Mouse (Mus musculus) hindbrain, embryonic 10.5 days (tissue): ENCODE data around the gene Utp6. TPM values are rescaled to one million over a fixed set of nuclear protein-coding genes. Genes with fewer than 3 reads are reported as not detected.

ENCODE experiments used
- DNase-seq: peaks from one replicate; pipeline ENCODE4 v3.0.0-alpha.2; 2017; ENCODE audit warnings: low spot score
- H3K27ac ChIP-seq: fragments of 300-500 bp; sonication (generic); 2 replicates; pipeline ENCODE4 v1.5.1; 2016; ENCODE audit warnings: mild to moderate bottlenecking, moderate library complexity
- H3K27me3 ChIP-seq: fragments of 300-500 bp; sonication (generic); 2 replicates; pipeline ENCODE4 v1.6.1; 2016; ENCODE audit warnings: mild to moderate bottlenecking; ENCODE audit not compliant: poor library complexity, insufficient read depth, severe bottlenecking
- H3K36me3 ChIP-seq: fragments of 300-500 bp; sonication (generic); 2 replicates; pipeline ENCODE4 v1.6.1; 2016; ENCODE audit warnings: mild to moderate bottlenecking, moderate library complexity
- H3K4me1 ChIP-seq: fragments of 300-500 bp; sonication (generic); replicated peaks from 2 replicates; pipeline ENCODE4 v1.6.1; 2016; ENCODE audit warnings: mild to moderate bottlenecking
- H3K4me3 ChIP-seq: fragments of 300-500 bp; sonication (generic); 2 replicates; pipeline ENCODE4 v1.5.1; 2016; ENCODE audit warnings: mild to moderate bottlenecking, moderate library complexity
- H3K9me3 ChIP-seq: fragments of 300-500 bp; sonication (generic); 2 replicates; pipeline ENCODE4 v1.6.1; 2016; ENCODE audit warnings: mild to moderate bottlenecking, moderate library complexity
- WGBS: fragments of 180-500 bp; shearing (Covaris S2); methylation state at CpG from one replicate; pipeline ENCODE4 v1.1.7; 2016; 5-methylcytosine and 5-hydroxymethylcytosine counted together
- polyA plus RNA-seq: library from polyadenylated mRNA; unstranded; fragments of >200 nt; fragmentation: Nextera tagmentation; extraction: Ambion mirVana; gene quantifications from 2 replicates; pipeline ENCODE4 v1.2.1, GENCODE M21; 2016

Utp6 gene
- polyA plus RNA-seq, 1 experiment from 2014 or later = 44.9 TPM

- Histone ChIP-seq H3K27ac (no peak overlapping the region), H3K4me1 (peaks cover 23% of the 10 kb centered on the region), H3K4me3 (no peak overlapping the region), H3K9me3 (no peaks in the 10 kb centered on the region), H3K36me3 (no peaks in the 10 kb centered on the region), H3K27me3 (peaks cover 36% of the 10 kb centered on the region)
- WGBS = 93% methylated on average over 1 of the region's 1 CpGs
- DNase-seq = no peak
Observed at GRCm38 (mm10) chr11:79976222-79976621, 14.0 kb upstream of the Utp6 start.

- 54% methylated on average over 2 of the region's 2 CpGs for WGBS
- H3K4me1 ChIP-seq = peaks cover 23% of the 10 kb centered on the region
- H3K4me3 ChIP-seq = no peak overlapping the region
- no peaks in the 10 kb centered on the region for H3K36me3 ChIP-seq
- DNase-seq = no peak
- peaks cover 36% of the 10 kb centered on the region for H3K27me3 ChIP-seq
- H3K9me3 ChIP-seq = no peaks in the 10 kb centered on the region
- H3K27ac ChIP-seq = no peak overlapping the region
Observed at GRCm38 (mm10) chr11:79975377-79975776, 13.2 kb upstream of the Utp6 start.

- H3K4me1 ChIP-seq = peaks cover 23% of the 10 kb centered on the region
- peaks cover 36% of the 10 kb centered on the region for H3K27me3 ChIP-seq
- peak overlapping the region; percentile 65 for H3K4me3 ChIP-seq
- peak; percentile 71 for DNase-seq
- no peaks in the 10 kb centered on the region for H3K36me3 ChIP-seq
- peak overlapping the region; percentile 79 for H3K27ac ChIP-seq
- H3K9me3 ChIP-seq = no peaks in the 10 kb centered on the region
- under 1% methylated on average over 41 of the region's 41 CpGs for WGBS
Observed at GRCm38 (mm10) chr11:79973626-79974476, 11.7 kb upstream of the Utp6 start.

DNA sequence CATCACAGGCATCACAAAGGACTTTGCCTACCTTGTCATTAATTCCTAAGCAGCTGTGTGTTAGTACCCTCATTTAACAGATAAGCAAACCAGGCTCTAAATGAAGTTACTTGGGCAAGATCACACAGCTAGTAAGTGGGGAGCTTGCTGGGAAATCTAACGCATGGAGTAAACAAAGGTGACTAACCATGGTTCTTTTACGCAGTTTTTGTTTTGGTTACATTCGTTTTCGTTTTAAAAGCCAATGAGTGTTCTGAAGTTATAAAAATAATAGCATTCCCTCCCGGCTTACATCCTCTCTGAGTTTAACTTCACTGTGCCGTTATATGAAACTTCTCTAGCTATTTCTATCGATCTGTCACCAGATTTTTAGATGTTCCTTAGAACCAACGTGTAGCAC lies 10.9 kb upstream of the Utp6 start:
- 13% methylated on average over 8 of the region's 8 CpGs for WGBS
- H3K9me3 ChIP-seq = no peaks in the 10 kb centered on the region
- no peak overlapping the region for H3K27ac ChIP-seq
- H3K4me3 ChIP-seq = peak overlapping the region; percentile 65
- peaks cover 36% of the 10 kb centered on the region for H3K27me3 ChIP-seq
- peaks cover 23% of the 10 kb centered on the region for H3K4me1 ChIP-seq
- no peak for DNase-seq
- no peaks in the 10 kb centered on the region for H3K36me3 ChIP-seq

- Histone ChIP-seq H3K4me1 (no peaks in the 10 kb centered on the region), H3K9me3 (no peaks in the 10 kb centered on the region), H3K27me3 (peaks cover 7% of the 10 kb centered on the region), H3K36me3 (no peaks in the 10 kb centered on the region), H3K4me3 (no peak overlapping the region), H3K27ac (no peak overlapping the region)
- WGBS = 81% methylated on average over 10 of the region's 10 CpGs
- DNase-seq = no peak
Observed at GRCm38 (mm10) chr11:79967752-79968151, 5.6 kb upstream of the Utp6 start.

GRCm38 (mm10) chr11:79965896-79966295 lies 3.7 kb upstream of the Utp6 start:
- WGBS = 83% methylated on average over 8 of the region's 8 CpGs
- H3K36me3 ChIP-seq = no peaks in the 10 kb centered on the region
- H3K4me3 ChIP-seq = no peak overlapping the region
- H3K9me3 ChIP-seq = no peaks in the 10 kb centered on the region
- no peak for DNase-seq
- no peaks in the 10 kb centered on the region for H3K27me3 ChIP-seq
- H3K27ac ChIP-seq = no peak overlapping the region
- peaks cover 7% of the 10 kb centered on the region for H3K4me1 ChIP-seq

DNA sequence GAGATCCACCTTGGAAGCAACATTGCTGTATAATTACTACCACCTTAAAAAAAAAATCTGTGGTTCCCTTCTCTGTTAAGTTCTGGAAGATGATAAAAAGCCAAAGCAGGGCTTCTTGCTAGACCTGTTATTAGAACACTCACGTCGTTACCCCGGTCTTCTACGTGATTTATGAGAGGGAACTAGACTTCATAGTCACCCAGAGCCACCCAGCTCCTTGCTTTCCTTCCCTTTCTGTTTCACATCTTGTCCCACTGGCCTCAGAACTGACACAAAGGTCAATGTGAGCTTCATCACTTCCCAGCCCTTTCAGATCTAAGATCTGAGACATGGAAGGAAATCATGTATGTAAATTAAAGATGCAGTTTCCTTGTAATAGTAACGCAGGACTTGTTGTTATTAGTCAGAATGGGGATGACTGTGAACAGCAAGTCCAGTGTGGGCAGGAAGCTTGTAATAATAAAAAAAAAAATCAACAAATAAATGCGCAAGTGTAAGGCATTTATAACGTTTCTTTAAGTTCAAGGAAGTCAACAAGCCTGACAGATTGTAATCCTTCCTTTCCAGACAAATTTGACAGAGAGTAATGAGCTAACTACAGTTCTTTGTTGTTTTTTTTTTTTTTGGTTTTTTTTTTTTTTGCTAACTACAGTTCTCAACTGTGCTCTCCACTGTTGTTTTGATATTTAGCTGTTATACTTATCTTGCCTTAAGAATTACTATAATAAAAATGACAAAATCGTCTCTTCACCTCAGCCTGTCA lies 1.2 kb upstream of the Utp6 start:
- WGBS = 76% methylated on average over 8 of the region's 8 CpGs
- no peak for DNase-seq
- Histone ChIP-seq H3K9me3 (no peaks in the 10 kb centered on the region), H3K27me3 (no peaks in the 10 kb centered on the region), H3K4me3 (peak overlapping the region; percentile 64), H3K27ac (no peak overlapping the region), H3K4me1 (peaks cover 9% of the 10 kb centered on the region), H3K36me3 (peaks cover 21% of the 10 kb centered on the region)

DNA sequence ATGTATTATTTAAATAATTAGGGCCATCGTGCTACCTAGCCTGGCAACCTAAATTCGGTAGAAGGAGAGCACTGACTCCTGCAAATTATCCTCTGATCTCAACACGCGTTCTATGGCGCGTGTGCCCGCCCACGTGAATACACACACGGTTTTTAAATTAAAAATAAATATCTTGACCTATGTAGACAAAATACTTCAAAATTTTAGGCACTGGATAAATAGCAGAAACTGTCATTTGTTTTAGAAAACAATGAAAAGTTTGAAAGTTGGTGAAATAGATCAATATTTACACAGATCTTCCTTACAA lies 640 bp upstream of the Utp6 start:
- DNase-seq = no peak
- H3K27me3 ChIP-seq = no peaks in the 10 kb centered on the region
- peaks cover 27% of the 10 kb centered on the region for H3K36me3 ChIP-seq
- peaks cover 9% of the 10 kb centered on the region for H3K4me1 ChIP-seq
- WGBS = 8% methylated on average over 9 of the region's 9 CpGs
- peak overlapping the region; percentile 84 for H3K27ac ChIP-seq
- no peaks in the 10 kb centered on the region for H3K9me3 ChIP-seq
- peak overlapping the region; percentile 64 for H3K4me3 ChIP-seq

DNA sequence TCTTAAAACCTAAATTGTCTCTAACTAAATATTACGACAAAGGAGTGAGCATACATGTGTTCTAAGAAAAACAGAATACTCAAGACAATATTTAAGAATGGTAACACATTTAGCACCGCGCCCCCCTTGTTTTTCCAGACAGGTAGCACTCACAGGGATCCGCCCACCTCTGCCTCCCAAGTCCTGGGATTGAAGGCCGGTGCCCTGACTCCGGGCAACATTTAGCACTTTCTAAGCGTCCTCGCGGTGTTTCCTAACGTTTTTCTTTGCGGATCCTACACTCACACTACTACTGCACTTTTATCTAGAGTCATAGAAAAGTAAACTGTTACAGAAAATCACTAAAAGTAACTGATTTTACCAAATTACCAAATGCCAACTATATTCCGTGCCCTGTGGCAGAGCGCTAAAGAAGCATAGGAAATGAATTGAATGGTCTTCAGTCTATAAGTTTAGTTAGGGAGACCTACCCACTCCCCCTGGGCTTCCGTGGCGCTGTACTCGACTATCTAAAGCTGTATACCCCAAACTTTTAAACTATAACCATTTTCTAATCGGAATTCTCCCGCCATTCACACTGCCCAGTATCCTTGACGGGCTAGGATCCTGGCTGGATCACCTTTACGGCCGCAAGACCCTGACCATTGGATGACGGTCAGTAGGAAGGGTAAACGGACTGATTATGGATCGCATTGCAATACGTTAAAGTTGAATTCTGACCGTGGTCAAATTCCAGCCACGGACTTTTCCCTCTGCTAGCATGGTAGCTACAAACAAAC lies 655 bp downstream of the Utp6 start:
- WGBS = 7% methylated on average over 27 of the region's 27 CpGs
- Histone ChIP-seq H3K36me3 (peaks cover 40% of the 10 kb centered on the region), H3K9me3 (no peaks in the 10 kb centered on the region), H3K4me1 (peaks cover 9% of the 10 kb centered on the region), H3K4me3 (peak overlapping the region; percentile 64), H3K27ac (peak overlapping the region; percentile 84), H3K27me3 (no peaks in the 10 kb centered on the region)
- no peak for DNase-seq

GRCm38 (mm10) chr11:79947265-79947664 lies 14.9 kb downstream of the Utp6 start:
- 96% methylated on average over 3 of the region's 3 CpGs for WGBS
- no peak for DNase-seq
- Histone ChIP-seq H3K27me3 (no peaks in the 10 kb centered on the region), H3K9me3 (no peaks in the 10 kb centered on the region), H3K27ac (no peak overlapping the region), H3K4me1 (no peaks in the 10 kb centered on the region), H3K36me3 (peaks cover 98% of the 10 kb centered on the region), H3K4me3 (no peak overlapping the region)

GRCm38 (mm10) chr11:79943601-79944000 lies 18.6 kb downstream of the Utp6 start:
- H3K27me3 ChIP-seq = no peaks in the 10 kb centered on the region
- H3K36me3 ChIP-seq = peaks cover 99% of the 10 kb centered on the region
- 92% methylated on average over 7 of the region's 7 CpGs for WGBS

DNA sequence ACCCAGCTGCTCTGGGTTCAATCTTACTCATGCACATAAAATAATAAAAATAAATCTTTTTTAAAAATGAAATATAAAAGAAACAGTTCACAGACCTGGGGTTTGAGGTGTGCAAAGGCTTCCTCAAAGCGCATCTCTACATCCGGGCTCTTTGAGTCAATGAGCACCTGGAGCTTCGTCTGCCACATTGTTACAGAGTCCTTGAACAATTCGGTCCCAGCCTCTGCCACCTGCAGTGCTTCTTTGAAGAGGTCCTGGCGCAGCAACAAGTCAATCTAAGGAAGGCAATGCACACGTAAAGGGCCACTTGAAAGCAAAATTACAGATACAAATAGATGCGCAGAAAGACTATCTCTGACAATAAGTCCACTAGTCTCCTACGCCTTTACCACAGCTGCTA lies 19.1 kb downstream of the Utp6 start:
- H3K36me3 ChIP-seq = peaks cover 99% of the 10 kb centered on the region
- H3K27ac ChIP-seq = no peak overlapping the region
- no peak for DNase-seq
- no peaks in the 10 kb centered on the region for H3K4me1 ChIP-seq
- no peaks in the 10 kb centered on the region for H3K27me3 ChIP-seq
- no peaks in the 10 kb centered on the region for H3K9me3 ChIP-seq
- H3K4me3 ChIP-seq = no peak overlapping the region
- 91% methylated on average over 8 of the region's 8 CpGs for WGBS

More at GRCm38 (mm10) chr11:79943601-79944000, 18.6 kb downstream of the Utp6 start:
- DNase-seq = no peak
- H3K27ac ChIP-seq = no peak overlapping the region
- no peaks in the 10 kb centered on the region for H3K4me1 ChIP-seq
- no peak overlapping the region for H3K4me3 ChIP-seq
- H3K9me3 ChIP-seq = no peaks in the 10 kb centered on the region

DNA sequence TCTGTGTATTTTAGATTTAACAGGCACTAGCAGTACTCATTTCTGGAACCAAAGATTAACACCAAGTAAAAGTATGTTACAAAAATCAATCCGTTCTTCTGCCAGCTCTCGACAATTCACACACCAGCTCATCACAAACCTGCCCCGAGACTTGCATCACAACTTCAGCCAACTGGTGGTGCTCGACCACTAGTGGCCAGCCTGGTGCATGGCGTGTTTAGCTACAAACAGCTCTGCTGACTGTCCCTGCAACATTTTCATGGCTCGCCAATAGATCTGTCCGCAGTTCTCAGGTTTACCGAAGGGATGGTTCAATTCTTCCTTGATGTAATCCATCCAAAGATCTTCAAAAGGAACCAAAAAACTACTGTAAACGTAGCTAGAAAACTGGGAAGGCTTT lies 26.4 kb downstream of the Utp6 start:
- Histone ChIP-seq H3K27ac (no peak overlapping the region), H3K27me3 (no peaks in the 10 kb centered on the region), H3K4me3 (no peak overlapping the region), H3K4me1 (no peaks in the 10 kb centered on the region), H3K9me3 (no peaks in the 10 kb centered on the region), H3K36me3 (peaks cover 100% of the 10 kb centered on the region)
- WGBS = 89% methylated on average over 9 of the region's 9 CpGs
- DNase-seq = no peak
